Mouse (Mus musculus): Measurements from ENCODE around the gene Myh15. TPM values are rescaled to one million over a fixed set of nuclear protein-coding genes. Genes with fewer than 3 reads are reported as not detected.

Myh15 gene
- total and polyA plus RNA-seq, 3 experiments: not detected

DNA sequence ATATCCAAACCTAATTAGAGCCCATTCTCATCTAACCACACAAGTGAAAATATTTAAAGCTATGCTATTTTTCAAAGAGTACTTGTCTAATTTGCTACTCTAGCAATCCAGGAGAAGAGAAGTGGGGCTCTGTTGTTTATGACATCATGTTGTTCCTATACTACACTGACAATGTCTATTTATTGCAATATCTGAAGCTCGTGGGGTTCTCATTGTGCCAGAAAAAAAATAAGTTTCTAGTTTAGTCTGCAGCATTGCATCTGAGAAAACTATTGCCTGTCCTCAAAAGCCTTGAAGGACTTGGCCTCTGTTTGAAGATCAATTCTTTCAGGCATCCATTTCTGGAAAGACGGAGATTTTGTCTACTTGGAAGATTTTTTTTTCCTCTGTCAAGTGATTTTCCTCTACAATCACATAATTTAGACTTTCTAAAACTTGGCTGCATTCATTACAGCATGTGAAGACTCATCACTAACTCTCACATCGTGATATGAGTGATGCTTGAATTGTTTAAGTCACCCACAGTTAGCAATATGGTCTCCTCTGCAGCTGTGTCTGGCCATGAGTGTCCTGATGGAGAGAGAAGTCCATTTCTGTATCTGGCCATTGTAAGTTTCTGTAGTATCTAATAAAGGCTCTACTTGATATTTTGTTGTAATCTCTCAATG lies 16.6 kb upstream of the Myh15 start:
- no peaks in the 10 kb centered on the region for H3K36me3 ChIP-seq (ENCODE audit: control insufficient read depth in 1 of 2, insufficient read depth in 2 of 2, low read length in 2 of 2)
- H3K27ac ChIP-seq (ENCODE audit: control insufficient read depth, low read depth, low read length): no peak overlapping the region
- TF ChIP-seq ELF1 (IDR thresholded peaks at IDR 0.05; ENCODE audit: low read depth, low read length) (no peak), TBP (IDR thresholded peaks at IDR 0.05; ENCODE audit: low read depth, low read length) (no peak), MEF2A (IDR thresholded peaks at IDR 0.05; ENCODE audit: extremely low read depth, insufficient replicate concordance, low read depth, low read length, poor library complexity, severe bottlenecking) (no peak), ZNF384 (IDR thresholded peaks at IDR 0.05; ENCODE audit: low read depth, low read length) (no peak), MYB (IDR thresholded peaks at IDR 0.05; ENCODE audit: low read depth, low read length) (no peak), BHLHE40 (IDR thresholded peaks at IDR 0.05; ENCODE audit: borderline replicate concordance, low read depth, low read length) (no peak), ETS1 (IDR thresholded peaks at IDR 0.05; ENCODE audit: low read depth, low read length) (no peak), KAT2A (conservative IDR thresholded peaks at IDR 0.05; ENCODE audit: low read depth, low read length) (no peak), NRF1 (IDR thresholded peaks at IDR 0.05; ENCODE audit: insufficient read depth, low read depth, low read length, poor library complexity, severe bottlenecking) (no peak), ZKSCAN1 (IDR thresholded peaks at IDR 0.05; ENCODE audit: low read depth, low read length) (no peak), MAZ (IDR thresholded peaks at IDR 0.05; ENCODE audit: low read depth, low read length) (no peak), HCFC1 (IDR thresholded peaks at IDR 0.05; ENCODE audit: low read depth, low read length) (no peak), ZMIZ1 (IDR thresholded peaks at IDR 0.05; ENCODE audit: low read depth, low read length) (no peak), JUND (IDR thresholded peaks at IDR 0.05; ENCODE audit: low read depth, low read length) (no peak), E2F4 (IDR thresholded peaks at IDR 0.05; ENCODE audit: borderline replicate concordance, low read depth, low read length) (no peak)
- H3K27me3 ChIP-seq (ENCODE audit: control insufficient read depth in 1 of 2, insufficient read depth in 2 of 2, low read length in 2 of 2): no peaks in the 10 kb centered on the region
- H3K4me3 ChIP-seq (ENCODE audit: control insufficient read depth in 1 of 2, insufficient read depth in 1 of 2, low read depth in 2 of 2, low read length in 2 of 2): no peak overlapping the region
- no peak overlapping the region for H3K9ac ChIP-seq (ENCODE audit: control insufficient read depth, low read depth, low read length, poor library complexity, severe bottlenecking)
- DNase-seq (ENCODE audit: low read depth, low spot score): no peak
- no peaks in the 10 kb centered on the region for H3K9me3 ChIP-seq (replicated peaks; ENCODE audit: insufficient read depth, low read length)
- H3K79me2 ChIP-seq (ENCODE audit: control insufficient read depth, insufficient read depth, low read length, poor library complexity): no peaks in the 10 kb centered on the region
- no peaks in the 10 kb centered on the region for H3K4me1 ChIP-seq (ENCODE audit: control insufficient read depth in 1 of 2, insufficient read depth in 2 of 2, low read length in 2 of 2)

DNA sequence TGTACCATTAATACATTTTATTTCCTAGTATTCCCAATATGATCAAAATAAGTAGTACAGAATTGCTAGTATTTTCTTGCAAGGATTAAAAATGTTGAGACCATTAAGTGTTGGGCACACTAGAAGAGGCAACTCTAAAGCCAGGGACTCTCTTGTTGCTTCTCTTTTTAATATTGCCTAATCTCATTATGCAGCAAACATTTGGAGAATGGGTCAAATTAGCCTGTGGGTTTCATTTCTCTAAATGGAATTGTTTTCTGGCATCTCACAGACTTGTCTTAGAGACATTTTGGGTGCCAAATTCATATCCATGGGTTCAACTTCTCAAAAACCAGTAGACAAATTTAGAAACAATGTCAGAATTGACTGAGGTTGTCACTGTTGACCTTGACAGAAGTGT lies 8.1 kb upstream of the Myh15 start:
- Histone ChIP-seq H3K4me3 (ENCODE audit: control insufficient read depth in 1 of 2, insufficient read depth in 1 of 2, low read depth in 2 of 2, low read length in 2 of 2) (no peak overlapping the region), H3K36me3 (ENCODE audit: control insufficient read depth in 1 of 2, insufficient read depth in 2 of 2, low read length in 2 of 2) (no peaks in the 10 kb centered on the region), H3K9me3 (replicated peaks; ENCODE audit: insufficient read depth, low read length) (no peaks in the 10 kb centered on the region), H3K27me3 (ENCODE audit: control insufficient read depth in 1 of 2, insufficient read depth in 2 of 2, low read length in 2 of 2) (no peaks in the 10 kb centered on the region), H3K27ac (ENCODE audit: control insufficient read depth, low read depth, low read length) (no peak overlapping the region), H3K9ac (ENCODE audit: control insufficient read depth, low read depth, low read length, poor library complexity, severe bottlenecking) (no peak overlapping the region), H3K4me1 (ENCODE audit: control insufficient read depth in 1 of 2, insufficient read depth in 2 of 2, low read length in 2 of 2) (no peaks in the 10 kb centered on the region), H3K79me2 (ENCODE audit: control insufficient read depth, insufficient read depth, low read length, poor library complexity) (no peaks in the 10 kb centered on the region)
- DNase-seq (ENCODE audit: low read depth, low spot score): no peak
- TF ChIP-seq USF2 (IDR thresholded peaks at IDR 0.05; ENCODE audit: borderline replicate concordance in 1 of 2, insufficient read depth in 1 of 2, low read depth in 1 of 2, low read length in 2 of 2) (no peak), ZC3H11A (IDR thresholded peaks at IDR 0.05; ENCODE audit: low read depth, low read length) (no peak), SMC3 (IDR thresholded peaks at IDR 0.05; ENCODE audit: low read depth, low read length) (no peak), RCOR1 (IDR thresholded peaks at IDR 0.05; ENCODE audit: low read depth, low read length) (no peak), TCF12 (IDR thresholded peaks at IDR 0.05; ENCODE audit: low read depth, low read length) (no peak), CTCF (IDR thresholded peaks at IDR 0.05 in 2 of 3, conservative IDR thresholded peaks at IDR 0.05 in 1 of 3; ENCODE audit: control insufficient read depth in 1 of 3, insufficient read depth in 1 of 3, low read depth in 2 of 3, low read length in 3 of 3, poor library complexity in 1 of 3, severe bottlenecking in 1 of 3) (no peak), ZMIZ1 (IDR thresholded peaks at IDR 0.05; ENCODE audit: low read depth, low read length) (no peak), TBP (IDR thresholded peaks at IDR 0.05; ENCODE audit: low read depth, low read length) (no peak), RAD21 (IDR thresholded peaks at IDR 0.05; ENCODE audit: low read depth, low read length) (no peak), MXI1 (IDR thresholded peaks at IDR 0.05; ENCODE audit: low read depth, low read length) (no peak), MAFK (IDR thresholded peaks at IDR 0.05; ENCODE audit: borderline replicate concordance, low read depth, low read length) (no peak), KAT2A (conservative IDR thresholded peaks at IDR 0.05; ENCODE audit: low read depth, low read length) (no peak), NELFE (IDR thresholded peaks at IDR 0.05; ENCODE audit: low read depth, low read length) (no peak), UBTF (IDR thresholded peaks at IDR 0.05; ENCODE audit: borderline replicate concordance, insufficient read depth, low read depth, low read length) (no peak), TAL1 (IDR thresholded peaks at IDR 0.05; ENCODE audit: low read length) (no peak), MYB (IDR thresholded peaks at IDR 0.05; ENCODE audit: low read depth, low read length) (no peak), ZNF384 (IDR thresholded peaks at IDR 0.05; ENCODE audit: low read depth, low read length) (no peak), ELF1 (IDR thresholded peaks at IDR 0.05; ENCODE audit: low read depth, low read length) (no peak), NRF1 (IDR thresholded peaks at IDR 0.05; ENCODE audit: insufficient read depth, low read depth, low read length, poor library complexity, severe bottlenecking) (no peak)
